Mouse (Mus musculus): Measurements from ENCODE around the gene Gmppb.

Gmppb gene

DNA sequence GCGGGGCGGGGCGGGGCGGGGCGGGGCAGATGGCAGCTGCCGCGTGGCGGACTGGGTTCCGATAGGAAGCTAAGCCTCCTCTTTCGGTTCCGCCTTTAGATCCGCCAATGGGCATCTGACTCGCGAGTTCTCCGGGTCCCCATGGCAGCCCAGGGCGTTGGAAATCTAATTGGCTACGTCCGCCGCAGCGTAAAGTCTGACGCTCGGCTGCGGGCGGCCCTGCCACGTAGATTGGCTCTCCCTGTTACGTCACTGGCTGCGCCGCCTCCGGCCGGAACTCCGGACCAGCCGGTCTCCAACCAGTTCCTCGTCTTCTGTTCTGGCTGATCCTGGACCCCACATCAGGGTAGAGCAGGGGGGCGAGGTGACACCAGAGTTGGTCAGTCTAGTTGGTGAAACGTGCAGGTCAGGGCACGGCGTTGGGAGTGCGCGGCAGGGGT is at the start of gene Gmppb:
Gmppb (plus strand) TSS at position 227 of the 440 bp plus-strand sequence.
- under 1% methylated on average over 39 of the region's 39 CpGs for WGBS

DNA sequence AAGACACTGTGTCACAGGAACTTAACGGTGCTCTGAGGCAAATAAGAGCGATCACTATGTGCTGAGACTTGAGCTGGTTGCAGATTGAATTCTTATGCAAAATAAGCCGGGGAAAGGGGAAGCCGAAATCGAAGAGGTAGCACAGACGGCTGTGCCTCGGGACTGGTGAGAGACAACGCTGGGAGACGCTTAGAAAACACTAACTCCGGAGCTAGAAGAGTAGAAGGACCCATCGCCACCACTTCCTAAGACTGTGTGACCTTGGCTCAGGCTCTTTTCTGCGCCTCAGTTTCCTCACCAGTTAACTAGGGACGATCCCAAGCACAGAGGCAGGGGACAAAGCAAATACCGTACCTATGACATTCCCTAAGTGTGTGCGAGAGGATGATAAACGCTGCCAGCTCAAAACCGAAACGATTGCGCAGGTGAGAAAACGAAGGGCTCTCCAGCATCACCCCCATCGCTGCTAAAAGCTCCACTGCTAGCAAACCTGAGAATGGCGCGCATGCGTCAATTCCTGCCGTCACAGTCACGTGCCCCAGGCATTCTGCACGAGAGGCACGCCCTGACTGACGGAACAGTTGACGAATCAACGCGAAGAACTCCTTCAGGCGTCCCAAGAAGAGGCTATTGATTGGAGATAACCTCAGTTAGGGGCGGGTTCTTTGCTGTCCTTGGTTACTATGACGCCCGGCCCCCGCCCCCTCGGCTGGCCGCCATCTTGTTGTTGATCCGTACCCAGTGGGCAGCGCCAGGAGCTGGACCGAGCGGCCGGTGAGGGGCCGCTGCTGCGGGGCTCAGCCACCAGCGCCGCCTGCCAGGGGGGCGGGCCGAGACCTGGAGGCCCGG is 46.9 kb upstream of the Gmppb start, which contains the start of gene Ip6k1:
Ip6k1 (plus strand) TSS at position 580 of the 849 bp plus-strand sequence.
- under 1% methylated on average over 51 of the region's 51 CpGs for WGBS

DNA sequence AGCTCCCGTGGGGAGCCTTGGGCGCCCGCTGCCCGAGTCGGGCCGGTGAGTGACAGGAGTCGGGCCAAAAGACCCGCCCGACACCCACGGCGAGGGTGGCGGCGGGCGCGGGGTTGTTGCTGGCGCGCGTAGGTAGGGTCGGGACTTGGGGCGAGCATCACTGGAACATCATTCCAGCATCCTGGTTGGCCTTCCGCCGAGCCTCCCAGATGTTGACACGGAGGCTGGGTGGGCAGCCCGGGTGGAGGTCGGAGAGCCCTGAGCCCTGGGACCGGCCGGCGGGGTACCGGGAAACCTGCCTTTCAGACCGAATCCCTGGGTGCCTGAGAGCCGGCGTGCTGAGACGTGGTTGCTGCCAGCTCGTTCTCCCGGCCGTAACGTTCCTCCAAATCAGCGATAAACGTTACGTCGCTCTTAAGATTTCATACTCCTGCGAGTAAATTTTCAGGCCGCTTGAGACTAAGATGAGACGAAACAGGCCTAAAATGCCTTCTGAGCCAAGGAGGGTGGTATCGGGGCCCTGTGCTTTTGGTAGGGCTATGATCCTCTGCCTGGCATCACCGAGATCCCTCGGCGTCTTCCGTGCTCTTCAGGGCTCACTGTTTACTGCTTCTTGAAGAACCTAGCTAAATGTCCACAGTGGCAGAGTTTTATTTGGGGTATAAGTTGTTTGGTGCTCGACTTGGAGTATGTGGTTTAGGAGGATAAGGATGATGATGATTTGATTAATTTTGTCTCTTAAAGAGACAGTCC is 46.1 kb upstream of the Gmppb start:
- WGBS = 1% methylated on average over 50 of the region's 50 CpGs

DNA sequence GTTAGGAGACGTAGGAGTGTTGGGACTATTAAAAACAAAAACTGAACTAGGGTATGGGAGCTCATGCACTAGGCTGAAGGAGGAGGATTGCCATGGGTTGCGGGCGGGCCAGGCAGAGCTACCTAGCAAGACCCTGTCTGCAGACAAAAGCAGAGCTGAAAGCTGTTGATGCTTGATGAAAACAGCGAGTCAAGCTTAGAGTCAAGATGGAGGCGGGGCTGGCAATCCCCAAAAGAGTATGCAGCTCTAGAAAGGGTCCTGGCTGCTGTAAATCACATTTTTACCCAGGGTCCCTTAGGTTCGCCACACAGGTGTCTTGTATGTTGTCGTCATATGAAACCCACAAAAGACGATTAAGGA is 45.5 kb upstream of the Gmppb start:
- 9% methylated on average over 8 of the region's 8 CpGs for WGBS

DNA sequence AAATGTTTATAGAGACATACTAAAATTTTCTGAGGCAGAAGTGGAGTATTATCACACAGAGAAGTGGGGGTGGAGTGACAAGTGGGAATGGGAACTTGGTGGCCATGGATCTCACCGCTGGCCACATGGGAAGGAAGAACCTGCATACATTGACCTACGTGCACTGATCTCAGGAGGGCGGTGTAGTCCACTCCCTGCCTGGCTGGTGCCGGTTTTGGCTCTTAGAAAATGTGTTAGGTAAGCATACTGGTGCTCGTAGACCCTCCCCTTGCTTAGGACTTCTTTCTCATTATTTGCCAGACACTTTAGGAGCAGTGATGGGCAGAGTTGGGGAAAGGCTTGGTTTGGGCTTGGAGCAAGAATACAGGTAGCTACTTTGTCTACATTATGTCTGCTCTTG is 41.0 kb upstream of the Gmppb start:
- WGBS = 61% methylated on average over 5 of the region's 5 CpGs

DNA sequence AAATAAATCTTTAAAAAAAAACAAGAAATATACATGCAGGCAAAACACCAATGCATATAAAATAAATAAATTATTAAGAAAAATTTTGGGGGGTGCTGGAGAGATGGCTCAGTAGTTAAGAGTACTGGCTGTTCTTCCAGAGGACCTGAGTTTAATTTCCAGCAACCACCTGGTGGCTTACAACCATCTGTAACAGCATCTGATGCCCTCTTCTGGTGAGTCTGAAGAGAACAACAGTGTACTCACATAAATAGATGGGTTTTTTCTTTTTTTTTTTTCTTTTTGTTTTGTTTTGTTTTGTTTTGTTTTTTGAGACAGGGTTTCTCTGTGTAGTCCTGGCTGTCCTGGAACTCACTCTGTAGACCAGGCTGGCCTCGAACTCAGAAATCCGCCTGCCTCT is 35.5 kb upstream of the Gmppb start:
- 98% methylated on average over 2 of the region's 2 CpGs for WGBS

DNA sequence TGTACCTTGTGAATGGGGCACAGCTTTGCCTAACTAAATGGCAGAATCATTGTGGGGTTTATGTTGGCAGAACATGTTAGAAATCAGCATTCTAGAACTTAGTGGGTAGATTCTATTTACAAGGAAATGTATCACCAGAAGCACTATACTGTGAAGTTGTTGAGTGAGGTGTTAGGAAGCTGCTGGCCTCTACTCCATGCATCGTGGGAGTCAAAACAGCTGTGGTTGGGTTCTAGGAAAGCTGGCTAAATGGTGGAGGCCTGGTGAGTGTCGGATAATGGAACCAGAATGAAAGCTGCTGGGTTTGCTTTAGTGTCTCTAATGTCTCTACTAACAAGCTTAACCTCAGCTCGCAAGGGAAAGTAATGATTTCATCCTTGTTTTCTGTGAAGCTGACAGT is 31.9 kb upstream of the Gmppb start:
- 33% methylated on average over 3 of the region's 3 CpGs for WGBS

DNA sequence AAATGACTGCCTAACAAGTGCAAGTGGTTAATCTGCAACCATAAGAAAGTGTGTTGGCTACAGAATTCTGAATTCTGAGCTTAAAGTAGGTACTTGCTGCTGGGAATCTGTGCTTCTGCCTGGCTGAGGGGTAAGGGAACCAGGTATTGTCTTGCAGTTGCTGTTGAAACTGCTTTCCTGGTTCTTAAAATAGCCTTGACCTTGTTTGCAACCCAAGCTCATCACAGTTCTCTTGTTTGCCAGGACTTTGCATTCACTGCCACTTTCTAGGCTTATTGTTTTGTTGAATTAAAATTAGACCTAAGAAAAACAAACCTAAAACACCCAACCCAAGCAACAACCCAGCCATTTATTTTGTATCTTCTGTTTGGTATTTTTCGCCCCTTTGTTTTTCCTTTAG is 28.3 kb upstream of the Gmppb start:
- WGBS = 71% methylated on average over 1 of the region's 1 CpGs

DNA sequence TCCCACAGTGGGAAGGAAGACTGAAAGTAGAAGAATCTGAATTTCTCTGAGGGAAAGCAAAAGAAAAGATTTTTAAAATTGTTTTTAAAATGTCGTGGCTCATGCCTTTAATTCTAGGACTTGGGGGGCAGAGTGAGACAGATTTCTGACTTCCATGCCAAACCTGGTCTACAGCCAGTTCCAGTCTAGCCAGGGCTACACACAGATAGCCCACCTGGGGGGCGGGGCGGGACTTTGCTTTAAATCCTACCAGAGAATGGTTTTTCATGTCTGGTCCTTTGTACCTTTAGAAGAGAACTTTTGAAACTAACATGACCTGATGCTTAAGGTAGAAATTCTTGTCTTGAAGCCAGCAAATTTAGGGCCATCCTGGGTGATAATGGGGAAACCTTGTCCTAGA is 25.8 kb upstream of the Gmppb start:
- 77% methylated on average over 3 of the region's 3 CpGs for WGBS

DNA sequence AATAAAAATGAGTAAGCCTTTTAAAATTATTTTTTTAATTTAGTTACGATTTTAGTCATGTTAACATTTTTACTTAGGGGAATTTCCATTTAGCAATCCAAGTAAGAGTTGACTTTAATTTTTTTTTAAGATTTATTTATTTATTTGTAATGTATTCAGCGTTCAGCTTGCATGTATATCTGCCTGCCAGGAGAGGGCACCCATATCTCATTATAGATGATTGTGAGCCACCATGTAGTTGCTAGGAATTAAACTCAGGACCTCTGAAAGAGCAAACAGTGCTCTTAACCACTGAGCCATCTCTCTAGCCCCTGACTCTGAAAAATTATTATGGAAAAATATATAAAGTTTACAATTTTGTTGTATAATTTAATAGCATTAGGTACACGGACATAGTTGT is 22.5 kb upstream of the Gmppb start:
- WGBS = 62% methylated on average over 3 of the region's 3 CpGs

DNA sequence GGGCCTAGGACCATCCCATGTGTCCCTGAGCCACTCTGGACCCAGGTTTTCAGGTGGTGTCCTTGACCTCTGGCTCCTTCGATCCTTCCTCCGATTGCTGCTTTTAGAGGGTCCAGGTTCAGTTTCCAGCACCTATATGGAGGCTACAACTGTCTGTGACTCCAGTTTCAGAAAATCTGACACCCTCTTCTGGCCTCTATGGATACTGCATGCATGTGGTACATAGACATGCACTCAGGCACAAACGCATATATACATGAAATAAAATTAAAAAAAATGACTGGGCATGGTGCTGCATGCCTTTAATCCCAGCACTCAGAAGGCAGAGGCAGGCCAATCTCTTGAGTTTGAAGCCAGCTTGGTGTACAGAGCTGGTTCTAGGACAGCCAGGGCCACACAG is 21.2 kb upstream of the Gmppb start:
- 96% methylated on average over 3 of the region's 3 CpGs for WGBS

DNA sequence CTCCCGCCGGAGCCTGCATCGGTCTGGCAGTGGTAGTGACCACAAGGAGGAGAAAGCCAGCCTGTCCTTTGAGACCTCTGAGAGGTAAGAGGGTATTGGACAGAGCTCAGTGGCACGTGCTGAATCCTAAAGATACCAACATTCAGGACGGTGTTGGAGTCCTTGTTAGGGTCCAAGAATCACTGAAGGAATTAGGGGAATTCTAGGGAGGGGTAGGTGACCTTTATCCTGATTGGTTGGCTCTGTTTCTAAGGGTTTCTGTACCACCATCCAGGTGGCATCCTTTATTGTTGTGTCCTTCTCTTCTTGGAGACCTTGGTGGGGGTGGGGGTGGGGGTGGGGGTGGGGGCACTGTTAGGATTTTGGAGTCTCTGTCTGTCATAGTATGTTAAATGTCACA is 16.9 kb upstream of the Gmppb start:
- WGBS = 88% methylated on average over 5 of the region's 5 CpGs

DNA sequence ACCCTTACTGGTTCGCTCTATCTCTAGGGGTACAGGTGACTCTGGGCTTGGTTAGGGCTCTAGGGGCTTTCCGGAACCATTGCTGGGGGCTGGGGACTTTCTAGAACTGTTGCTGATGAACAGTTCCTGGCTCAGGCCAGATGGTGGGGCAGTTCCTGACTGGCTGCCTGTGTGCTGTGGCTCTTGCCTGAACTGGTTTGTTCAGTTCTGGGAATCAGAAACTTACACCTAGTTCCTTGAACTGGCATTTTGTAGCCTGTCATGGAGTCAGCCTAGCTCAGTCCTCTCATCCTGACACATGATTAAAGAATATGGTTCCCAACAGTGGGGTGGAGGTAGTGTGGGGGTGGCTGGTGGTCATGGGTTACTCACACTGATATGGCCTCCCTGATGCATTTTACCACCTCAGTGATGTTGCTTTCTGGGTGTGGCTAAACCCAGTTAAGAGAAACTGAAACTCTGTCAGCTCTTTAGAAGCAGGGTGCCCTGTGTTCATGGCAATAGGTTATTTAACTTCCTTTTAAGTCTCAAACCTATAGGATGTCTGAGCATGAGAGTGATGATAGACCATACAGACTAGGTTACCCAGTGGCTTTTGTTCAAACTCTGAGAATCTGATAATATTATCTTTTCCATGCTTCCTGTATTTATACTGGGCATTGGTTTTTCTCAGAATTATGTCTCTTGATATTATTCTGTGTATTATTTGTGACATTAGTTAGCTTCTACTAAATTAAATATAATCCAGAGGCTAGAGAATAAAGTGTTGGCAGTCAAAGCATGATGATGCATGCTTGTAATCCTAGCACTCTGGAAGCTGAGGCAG is 13.5 kb upstream of the Gmppb start:
- WGBS = 96% methylated on average over 2 of the region's 2 CpGs

DNA sequence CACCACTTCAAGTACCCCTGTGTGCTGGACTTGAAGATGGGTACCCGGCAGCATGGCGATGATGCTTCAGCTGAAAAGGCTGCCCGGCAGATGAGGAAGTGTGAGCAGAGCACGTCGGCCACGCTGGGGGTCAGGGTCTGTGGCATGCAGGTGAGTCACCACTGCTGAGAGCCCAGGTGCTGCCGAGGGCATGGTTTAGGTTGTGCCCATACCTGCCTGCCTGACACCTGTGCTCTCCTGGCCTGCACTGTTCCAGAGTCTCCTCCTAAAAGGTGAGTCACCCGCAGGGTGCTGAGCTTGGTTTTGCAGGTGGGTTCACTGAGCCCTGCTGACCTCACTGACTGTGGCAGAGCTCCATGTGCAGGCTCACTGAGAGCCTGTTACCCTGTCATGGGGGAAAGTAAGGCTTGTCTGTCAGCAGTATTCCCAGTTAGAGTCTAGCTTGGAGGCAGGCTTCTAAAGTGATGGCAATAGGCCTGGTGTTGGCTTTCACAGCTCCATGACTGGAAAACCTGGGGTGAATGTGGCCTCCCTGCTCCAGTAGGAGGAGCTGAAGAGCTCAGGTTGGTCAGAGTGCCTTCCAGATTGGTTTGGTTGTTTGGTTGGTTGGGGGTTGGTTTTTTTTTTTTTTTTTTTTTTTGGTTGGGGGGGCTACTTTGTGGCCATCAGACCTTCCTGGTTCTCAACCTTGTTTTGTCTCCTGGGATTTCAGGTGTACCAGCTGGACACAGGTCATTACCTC is 4.1 kb upstream of the Gmppb start:
- 96% methylated on average over 8 of the region's 8 CpGs for WGBS

DNA sequence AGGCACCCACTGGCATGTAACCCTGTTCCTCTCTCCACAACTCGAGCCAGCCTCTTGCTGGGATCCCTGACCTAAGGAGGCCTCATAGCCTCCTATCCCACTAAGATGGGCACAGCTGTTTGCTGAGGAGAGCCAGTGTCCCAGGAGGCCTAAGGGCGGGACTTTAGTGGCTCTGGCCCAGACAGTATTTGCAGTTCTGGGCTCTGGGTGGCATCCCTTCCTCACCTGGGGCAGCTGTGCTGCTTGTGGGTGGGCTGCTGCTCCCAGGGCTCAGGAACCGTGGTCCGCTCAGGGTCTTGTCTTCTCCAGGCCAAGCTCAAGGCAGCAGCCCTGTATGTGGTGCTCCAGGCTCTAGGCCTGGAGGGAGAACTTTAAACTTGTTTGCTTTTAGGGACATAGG is 2.5 kb upstream of the Gmppb start:
- WGBS = 88% methylated on average over 4 of the region's 4 CpGs

DNA sequence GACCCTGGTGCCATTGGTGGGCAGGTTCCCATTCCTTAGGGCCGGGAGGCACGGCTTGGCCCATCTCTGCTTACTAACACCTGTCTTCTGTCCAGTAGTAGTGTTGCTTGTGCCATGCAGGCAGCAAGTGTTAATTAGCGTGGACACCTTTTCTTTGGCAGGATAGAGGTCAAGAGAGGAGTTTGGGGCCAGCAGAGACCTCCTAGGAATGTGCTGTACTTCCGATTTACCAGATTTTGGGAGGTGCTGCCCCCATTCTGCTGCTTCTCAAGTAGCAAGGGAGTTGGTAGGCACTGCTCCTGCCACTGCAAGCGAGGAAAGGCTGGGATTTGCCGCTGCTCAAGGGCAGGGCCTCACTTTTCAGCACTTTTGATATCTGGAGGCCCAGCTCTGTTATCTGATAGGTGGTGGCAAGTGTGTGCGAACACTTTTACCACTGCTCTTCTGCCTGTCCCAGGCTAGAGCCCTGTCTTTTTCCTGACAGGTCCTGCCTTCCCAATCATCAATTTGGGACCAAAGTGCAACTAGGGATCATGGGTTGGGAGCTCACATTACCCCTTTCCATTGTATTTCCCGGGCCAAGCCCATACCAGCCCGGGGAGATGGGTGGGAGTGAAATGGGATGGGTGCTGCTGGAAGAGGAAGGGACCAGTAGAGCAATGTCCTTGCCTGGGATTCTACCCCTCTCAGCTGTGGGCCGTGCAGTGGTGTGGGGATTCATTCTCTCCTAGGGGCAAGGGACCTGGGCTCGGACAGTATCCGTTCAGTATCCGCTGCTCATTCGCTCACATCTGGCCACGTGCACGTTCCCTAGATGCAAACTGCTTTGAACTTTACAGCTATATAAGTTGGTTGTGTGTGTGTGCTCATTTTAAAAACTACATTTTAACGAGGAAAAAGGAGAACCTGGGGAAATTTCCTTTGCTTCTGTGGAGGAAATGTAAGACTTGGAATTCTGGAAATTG is 1.2 kb upstream of the Gmppb start:
- WGBS = 46% methylated on average over 17 of the region's 17 CpGs

DNA sequence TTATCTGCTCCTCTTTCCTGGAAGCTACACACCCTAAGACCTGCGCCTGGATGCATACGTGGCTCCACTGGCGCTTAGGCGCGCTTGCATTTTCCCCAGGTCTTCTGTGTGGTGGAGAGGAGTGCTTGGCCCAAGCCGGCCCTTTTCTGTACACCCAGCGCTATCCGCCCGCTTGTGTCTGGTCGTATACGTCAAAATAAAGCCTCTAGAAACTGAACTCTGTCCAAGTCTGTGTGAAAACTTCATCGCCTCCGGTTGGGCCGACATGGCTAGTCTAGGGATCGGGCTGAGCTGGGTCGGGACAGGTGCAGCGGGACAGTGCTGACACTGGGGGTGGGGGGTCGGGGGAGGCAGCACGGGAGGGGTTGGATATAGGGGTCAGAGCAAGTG is 481 bp upstream of the Gmppb start:
- 1% methylated on average over 19 of the region's 19 CpGs for WGBS

DNA sequence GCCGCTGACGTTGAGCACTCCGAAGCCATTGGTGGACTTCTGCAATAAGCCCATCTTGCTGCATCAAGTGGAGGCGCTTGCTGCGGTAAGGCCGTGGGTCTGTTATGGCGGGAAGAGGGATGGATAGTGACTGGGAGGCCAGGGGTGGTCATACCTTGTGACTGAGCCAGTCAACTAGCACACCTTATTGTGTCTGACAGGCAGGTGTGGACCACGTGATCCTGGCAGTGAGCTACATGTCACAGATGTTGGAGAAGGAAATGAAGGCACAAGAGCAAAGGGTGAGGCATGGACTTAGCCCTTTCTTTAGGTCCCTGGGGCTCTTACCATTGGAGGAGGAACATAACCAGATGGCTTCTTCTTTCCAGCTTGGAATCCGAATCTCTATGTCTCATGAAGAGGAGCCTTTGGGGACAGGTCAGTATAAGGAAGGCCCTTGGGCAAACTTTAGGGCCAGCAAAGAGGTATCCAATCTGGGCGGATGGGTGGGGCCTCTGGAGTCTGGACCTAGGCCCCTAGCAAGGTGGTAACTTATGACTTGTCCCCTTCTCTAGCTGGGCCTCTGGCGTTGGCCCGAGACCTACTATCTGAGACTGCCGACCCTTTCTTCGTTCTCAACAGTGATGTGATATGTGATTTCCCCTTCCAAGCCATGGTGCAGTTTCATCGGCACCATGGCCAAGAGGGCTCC is 664 bp downstream of the Gmppb start:
- 38% methylated on average over 15 of the region's 15 CpGs for WGBS

DNA sequence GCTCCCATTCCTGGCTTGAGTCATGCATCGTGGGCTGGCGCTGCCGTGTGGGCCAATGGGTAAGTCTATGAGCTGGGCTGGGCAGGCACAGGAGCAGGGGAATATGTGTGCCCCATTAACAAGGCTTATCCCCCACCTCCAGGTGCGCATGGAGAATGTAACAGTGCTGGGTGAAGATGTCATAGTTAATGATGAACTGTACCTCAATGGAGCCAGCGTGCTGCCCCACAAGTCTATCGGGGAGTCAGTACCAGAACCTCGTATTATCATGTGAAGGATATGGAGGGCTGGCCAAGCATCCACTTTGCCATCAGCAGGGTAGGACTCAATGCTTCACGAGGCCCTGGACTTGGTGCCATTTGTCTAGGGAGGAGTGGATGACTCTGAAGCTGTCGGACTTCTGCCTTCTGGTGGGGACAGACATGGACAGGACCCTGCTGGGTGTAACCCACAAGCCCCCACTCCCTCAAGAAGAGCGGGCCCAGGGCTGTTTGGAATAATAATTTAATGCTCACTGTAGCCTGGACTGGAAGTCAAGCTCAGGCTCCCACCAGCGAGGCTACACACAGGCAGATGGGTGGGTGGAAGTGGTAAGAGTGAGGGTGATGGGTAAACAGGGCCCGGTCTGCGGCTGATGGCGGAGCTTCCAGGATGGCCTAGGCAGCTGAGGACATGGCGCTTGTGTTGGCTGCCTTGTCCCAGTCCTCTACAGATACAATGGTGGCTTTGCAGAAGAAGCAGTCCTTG is 2.3 kb downstream of the Gmppb start:
- WGBS = 85% methylated on average over 15 of the region's 15 CpGs
